Mouse (Mus musculus) kidney, adult 8-10 months (tissue): ENCODE measurements around the gene Gdpd1.
"Not testable (repeated sequence)": the region's sequence is repeated elsewhere in the genome, so short reads cannot be mapped to it uniquely, and the experiment has no call there.

Experiments
- DNase-seq, 2 experiments: peaks; one replicate each; pipeline ENCODE4 v3.0.0; 2022

Gene Gdpd1

GRCm38 (mm10) chr11:87025351-87025750, 48.5 kb downstream of the Gdpd1 start:
- no peak for DNase-seq

GRCm38 (mm10) chr11:87023240-87023639, 50.6 kb downstream of the Gdpd1 start:
- not testable (repeated sequence) for DNase-seq

- no peak for DNase-seq
Measured at GRCm38 (mm10) chr11:87022765-87023164, 51.1 kb downstream of the Gdpd1 start.

- DNase-seq: no peak
Measured at GRCm38 (mm10) chr11:87021551-87021950, 52.3 kb downstream of the Gdpd1 start.

- no peak for DNase-seq
Measured at GRCm38 (mm10) chr11:87020449-87020848, 53.4 kb downstream of the Gdpd1 start.

DNA sequence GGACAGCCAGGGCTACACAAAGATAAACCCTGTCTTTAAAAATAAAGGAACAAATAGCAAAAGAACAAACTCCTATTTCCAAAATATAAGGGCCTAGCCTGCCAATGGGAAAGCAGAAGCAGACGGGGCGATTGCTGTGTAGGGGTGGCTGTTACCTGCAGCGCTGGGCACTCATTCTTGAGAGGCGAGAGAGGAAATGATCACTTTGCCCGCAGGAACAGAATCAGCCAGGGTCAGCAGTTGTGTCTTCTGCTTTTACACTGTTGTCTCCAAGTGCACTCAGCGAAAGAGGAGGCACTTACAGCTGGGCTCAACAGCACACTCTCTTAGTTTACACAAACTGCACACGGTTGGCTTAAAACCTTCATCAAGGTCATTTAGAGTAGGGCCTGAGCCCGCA, 54.4 kb downstream of the Gdpd1 start:
- no peak for DNase-seq

DNA sequence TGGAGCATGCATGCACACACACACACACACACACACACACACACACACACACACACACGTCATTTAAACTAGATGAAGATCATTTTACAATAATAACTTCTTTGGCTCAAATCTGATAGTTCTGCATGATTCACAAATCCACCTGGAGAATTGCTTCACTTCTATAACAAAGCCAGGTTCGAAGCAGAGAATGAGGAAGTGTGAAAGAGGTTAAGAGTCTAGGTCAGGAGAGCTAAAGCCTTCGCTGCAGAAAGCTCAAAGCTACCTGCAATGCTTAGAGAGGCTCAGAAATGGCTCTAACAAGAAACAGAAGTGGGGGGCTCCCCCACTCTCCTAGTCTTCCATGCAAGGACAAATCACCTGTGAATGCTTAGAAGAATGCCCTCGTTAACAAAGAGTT, 55.8 kb downstream of the Gdpd1 start:
- DNase-seq: no peak

GRCm38 (mm10) chr11:87015691-87016090, 58.2 kb downstream of the Gdpd1 start:
- no peak for DNase-seq

GRCm38 (mm10) chr11:87010476-87010875, 63.4 kb downstream of the Gdpd1 start:
- peak; percentile 60 to 72 for DNase-seq

GRCm38 (mm10) chr11:87007371-87007770, 66.5 kb downstream of the Gdpd1 start:
- DNase-seq: no peak

DNA sequence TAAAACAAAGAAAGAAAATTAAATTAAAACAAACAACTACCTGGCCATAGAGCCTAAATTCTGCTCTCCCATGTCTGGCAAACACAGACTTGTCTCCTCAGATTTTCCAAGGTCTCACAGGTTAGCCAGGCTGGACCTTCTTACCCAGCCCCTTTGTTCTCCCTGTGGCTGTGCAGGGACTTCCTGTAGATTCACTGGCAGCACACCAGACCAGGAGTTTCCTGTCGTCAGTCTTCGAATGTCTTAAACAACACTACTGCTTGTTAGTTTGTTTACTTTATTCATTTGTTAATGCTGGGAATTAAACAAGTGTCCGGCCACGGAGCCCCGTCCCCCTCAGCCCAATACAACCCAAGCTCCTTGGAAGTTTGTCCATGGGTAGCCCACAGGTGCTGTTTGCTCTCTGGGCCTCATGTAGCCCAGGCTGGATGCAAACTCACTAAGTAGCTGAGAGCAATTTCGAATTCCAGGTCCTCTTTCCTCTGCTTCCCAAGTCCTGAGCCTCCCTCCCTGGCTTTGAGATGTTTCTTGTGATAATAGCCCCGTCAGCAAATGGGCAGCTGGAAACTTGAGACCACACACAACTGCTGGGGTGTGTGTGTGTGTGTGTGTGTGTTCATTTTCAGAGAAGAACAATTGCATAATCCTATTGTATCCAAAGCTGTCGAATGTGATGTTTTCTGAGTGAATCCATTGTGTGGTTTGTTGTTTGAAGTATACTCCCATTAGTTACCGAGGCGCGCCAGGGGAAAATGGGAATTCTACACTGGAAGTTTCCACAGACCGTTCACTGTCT, 68.7 kb downstream of the Gdpd1 start:
- no peak for DNase-seq

DNA sequence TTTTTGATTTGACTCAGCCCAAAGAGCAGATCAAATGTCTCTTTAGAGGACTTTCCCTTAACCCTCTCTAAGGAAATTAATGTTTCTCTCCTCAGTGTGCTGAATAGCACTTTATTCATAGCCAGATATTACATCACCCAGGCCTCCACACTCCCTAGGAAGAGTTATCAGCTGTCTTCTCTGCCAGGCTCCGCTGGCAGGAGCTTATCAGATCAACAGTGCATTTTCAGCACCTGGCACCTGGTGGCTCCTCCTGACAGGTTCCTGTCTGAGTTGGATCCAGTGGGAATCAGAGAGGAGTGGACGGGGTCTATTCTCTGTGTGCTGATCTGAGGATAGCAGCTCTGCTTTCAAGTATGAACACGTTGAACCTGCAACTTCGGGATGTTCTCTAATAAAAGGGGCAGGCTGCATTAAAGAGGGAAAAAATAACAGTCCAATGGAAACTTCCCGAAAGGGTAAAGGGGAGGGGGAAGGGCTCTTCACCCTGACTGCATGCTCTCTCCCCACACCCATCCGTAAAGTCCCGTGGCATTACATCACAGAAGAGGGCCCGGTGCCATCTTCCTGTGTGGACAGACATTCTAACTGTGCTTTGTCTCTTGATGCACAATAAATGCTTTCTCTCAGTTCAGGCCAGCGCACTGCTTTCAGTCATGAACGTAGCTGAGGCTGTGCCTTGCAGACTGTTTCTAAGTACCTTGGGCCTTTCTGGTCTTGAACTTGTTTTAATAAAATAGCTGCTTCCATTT, 71.6 kb downstream of the Gdpd1 start:
- no peak for DNase-seq

DNA sequence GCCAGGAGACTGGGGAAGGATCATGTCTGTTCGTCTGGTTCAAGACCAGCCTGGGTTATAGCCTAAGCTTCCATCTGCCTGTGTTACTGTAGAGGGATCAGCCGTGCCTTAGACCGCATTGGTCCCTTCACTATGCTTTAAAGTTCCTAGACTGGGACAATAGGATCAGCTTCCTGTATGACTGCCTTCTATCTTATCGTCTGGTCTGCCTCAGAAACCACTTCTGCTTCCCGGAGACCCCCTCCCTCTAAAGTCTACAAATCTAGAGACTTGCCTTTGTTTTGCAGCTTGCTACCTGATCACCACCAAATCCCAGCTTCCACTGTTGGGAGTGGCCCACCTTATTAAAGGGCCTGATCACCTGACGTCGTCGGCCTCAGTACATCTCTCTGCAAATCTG, 72.6 kb downstream of the Gdpd1 start:
- DNase-seq: no peak

GRCm38 (mm10) chr11:86996266-86996665, 77.6 kb downstream of the Gdpd1 start:
- DNase-seq: no peak

DNA sequence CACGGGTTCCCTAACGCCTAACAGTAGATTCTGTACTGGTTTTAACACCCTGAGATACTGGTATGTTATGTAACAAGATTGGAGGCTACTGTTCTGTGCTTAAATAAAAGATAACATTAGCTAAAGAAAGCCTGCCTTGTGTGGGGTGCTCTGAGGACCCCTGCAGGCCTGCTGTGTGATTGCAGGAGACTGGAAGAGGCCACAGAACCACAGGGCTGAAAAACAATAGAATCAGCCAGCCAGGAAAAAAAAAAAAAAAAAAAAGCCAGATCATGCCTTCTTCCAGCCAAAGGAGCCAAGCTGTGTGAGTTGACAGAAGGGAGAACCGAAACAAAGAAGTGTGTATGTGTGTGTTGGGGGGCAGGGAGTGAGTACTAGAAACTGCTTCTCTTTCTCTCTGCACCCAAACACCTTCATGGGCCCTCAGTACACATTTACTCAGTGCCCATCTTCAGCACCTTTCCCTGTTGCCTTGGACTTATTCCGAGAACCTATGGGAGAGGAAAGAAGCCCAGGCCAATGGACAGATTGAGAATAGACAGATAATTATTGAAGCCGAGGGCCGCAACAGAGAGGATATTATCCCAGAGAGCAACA, 78.1 kb downstream of the Gdpd1 start:
- peak; percentile 60 to 67 for DNase-seq

DNA sequence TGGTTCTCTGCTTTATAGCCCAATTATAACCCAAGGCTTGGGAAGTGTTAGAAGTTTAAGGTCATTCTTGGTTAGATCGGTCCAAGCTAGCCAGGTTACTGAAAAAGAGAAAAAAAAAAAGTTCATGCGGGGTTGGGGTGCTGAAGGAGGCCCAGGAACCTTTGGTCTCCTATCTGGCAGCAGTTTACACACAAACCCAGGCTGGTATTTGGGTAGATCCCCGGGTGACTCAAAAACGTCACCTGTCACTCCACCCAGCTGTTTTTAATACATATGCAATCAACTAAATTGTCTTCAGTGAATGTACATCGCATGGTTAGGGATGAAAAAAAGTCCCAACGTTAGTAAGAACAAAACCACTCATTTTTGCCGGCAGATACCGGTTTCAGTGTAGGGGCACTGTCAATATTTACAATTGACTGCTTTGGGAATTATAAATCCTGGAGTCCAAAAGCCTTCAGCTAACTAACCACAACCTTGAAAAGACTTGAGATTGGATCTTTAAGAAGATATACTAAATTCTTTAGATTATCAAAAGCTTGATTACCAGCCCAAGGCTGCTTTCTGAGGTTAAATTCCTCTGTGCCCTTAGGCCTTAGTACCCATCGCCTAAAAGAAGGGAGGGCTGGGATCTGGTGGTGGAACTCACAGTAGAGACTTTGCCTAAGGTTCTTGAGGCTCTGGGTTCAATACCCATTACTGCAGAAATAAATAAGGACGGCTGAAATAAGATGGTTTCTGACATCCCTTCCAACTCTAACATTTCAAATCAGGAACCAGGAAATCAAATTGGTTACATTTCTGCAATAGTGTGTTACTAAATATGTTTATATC, 78.9 kb downstream of the Gdpd1 start:
- no peak for DNase-seq

GRCm38 (mm10) chr11:86994330-86994729, 79.5 kb downstream of the Gdpd1 start:
- peak; percentile 52 to 54 for DNase-seq

DNA sequence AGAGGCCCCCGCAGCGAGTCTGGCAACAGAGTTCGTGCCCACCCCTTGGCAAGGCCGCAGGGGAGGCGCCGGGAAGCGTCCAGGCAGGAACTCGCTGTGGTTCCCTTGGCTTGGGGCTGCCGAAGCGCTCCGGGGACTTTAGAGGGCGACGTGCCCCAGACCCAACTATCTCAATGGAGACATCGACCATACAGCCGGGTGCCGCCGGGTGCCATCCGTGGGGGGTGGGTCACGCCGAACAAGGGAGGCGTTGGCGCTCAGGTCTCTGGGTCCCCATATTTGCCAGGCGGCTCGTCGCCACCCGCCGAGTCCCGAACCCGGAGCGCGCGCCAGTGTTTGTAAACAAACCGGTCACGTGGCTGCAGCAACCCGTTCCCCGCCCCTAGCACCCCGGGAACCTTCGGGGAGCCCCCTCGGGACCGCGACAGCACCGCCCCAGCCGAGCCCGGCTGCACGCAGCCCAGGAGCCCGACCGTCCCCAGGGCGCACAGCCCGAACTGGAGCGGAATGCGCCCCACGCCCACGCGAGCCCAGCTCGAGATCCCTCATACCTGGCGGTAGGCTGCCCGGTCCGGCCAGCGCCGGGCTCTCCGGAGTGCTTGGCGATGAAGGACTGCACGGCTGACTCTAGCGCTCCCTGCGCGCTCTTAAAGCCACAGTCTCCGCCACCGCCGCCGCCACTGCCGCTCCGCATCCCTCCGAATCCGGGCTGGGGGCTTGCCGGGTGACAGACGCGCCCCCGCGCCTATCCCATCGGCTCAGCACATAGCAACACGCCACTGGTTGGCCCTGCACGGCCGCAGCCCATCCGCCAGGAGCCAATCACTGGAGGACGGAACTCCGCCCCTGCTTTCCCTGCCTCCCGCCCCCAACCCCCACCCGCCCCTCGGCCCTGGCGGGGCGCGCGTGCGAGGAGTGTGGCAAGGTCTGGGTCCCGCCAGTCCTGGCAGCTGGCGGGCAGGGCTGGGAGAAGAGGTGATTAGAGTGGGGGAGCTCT, 80.5 kb downstream of the Gdpd1 start, which contains the start of gene Ypel2:
Ypel2 (minus strand) TSS at position 667 of the 997 bp plus-strand sequence.
- DNase-seq: peak; percentile 95 to 97

- no peak for DNase-seq
Measured at GRCm38 (mm10) chr11:86992461-86992988, 81.3 kb downstream of the Gdpd1 start.

- no peak for DNase-seq
Measured at GRCm38 (mm10) chr11:86991241-86991640, 82.6 kb downstream of the Gdpd1 start.

DNA sequence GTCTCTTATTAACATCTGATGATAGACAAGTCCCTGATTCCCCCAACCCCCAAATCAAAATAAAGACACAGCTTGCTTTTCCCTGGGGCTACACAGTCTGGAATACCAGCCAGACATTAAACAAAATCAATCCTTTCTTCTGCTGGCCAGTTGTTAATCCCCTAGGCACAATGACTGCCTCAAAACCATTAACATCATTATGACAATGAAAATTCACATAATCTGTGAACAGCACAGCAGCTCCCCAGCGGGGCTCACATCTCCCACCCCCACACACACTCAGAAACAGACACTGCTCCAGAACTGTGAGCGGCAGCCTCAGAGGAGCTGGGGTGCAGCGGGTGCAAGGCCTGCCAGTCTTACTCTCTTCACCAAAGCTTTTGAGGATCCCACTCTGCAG, 83.6 kb downstream of the Gdpd1 start:
- DNase-seq: no peak
